Mouse (Mus musculus) layer of hippocampus, adult 8-10 months (tissue): ENCODE measurements at regions not wholly inside any gene's neighbourhood (a gene's known extent, or its start where the extent isn't known, plus 50 kb on each side); places are given as distances from the start of the nearest gene placed in this dataset.

ENCODE experiments used
- DNase-seq, 2 experiments: peaks; one replicate each; pipeline ENCODE4 v3.0.0; 2022; ENCODE audit warnings: low spot score in 2 of 2

GRCm38 (mm10) chr6:51002713-51003112 is 348.5 kb upstream of the Npvf start:
- no peak for DNase-seq

- DNase-seq, result no peak
Measured at GRCm38 (mm10) chr6:51006074-51006591, 351.9 kb upstream of the Npvf start.

DNA sequence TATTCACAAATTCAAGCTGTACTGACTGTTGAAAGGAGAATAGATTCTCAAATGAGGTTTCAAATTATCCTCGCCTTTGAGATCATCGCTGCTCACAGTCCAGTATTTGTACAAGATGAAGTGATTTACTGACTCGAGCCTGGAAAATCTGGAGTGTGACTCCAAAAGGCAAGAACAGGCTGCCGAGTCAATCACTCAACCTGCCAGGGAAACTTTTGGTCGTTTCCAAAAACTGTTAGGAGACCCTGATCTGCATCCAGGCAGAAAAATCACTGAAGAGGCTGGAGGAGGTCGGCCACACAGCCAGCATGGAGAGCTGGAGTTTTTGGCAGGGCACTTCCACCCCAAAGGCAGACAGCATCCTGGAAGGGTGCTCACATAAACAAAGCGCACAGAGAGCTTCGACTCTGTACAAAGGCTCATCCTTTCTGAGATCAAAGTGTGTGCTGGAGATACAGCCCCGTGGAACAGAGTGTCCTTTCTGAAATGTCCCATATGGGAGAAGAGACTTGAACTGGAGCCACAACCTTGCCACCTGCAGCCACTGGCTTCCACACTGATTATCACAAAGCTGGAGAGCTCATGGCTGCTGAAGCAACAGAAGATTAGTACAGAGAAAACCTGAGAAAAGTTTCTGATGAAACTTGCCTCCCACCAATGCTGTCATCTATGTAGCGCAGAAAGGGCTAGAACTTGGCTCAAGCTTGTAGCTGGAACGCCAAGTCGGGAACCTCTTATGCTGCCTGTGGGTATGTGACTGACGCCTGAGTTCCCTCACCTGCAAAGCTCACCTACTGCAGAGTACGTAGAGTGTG is 355.5 kb upstream of the Npvf start:
- no peak for DNase-seq

- DNase-seq, result no peak
Measured at GRCm38 (mm10) chr6:51010536-51010935, 356.3 kb upstream of the Npvf start.

GRCm38 (mm10) chr6:51012086-51012830 is 358.0 kb upstream of the Npvf start:
- DNase-seq, result no peak

GRCm38 (mm10) chr6:51015735-51016134 is 361.5 kb upstream of the Npvf start:
- DNase-seq, result peak; percentile 42 to 47

- no peak for DNase-seq
Measured at GRCm38 (mm10) chr6:51016441-51017070, 362.3 kb upstream of the Npvf start.

GRCm38 (mm10) chr6:51017260-51017999 is 363.2 kb upstream of the Npvf start:
- DNase-seq, result no peak

DNA sequence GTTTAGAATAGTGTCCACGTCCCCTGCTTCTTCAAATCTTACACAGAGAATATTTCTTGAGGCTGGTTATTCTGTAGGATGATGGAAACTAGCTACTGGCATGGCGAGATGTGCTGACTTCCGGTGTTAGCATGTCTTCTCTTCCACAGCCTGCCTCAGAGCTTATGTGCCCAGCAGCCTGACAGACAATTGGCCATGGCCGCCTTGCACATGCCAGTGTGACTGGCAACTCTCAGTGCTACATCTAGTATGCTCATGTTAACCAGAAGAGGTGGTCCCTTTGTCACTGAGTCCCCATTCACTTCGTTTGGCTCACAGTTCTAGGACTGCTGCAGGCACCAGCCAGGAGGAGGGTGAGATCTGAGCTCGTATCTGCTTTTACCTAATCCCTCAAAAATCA is 367.0 kb upstream of the Npvf start:
- no peak for DNase-seq

- no peak for DNase-seq
Measured at GRCm38 (mm10) chr6:51023361-51023760, 369.1 kb upstream of the Npvf start.

- no peak for DNase-seq
Measured at GRCm38 (mm10) chr6:51024756-51025155, 370.5 kb upstream of the Npvf start.

- DNase-seq, result no peak
Measured at GRCm38 (mm10) chr6:51025411-51025810, 371.2 kb upstream of the Npvf start.

GRCm38 (mm10) chr6:51027296-51027695 is 373.1 kb upstream of the Npvf start:
- no peak for DNase-seq

DNA sequence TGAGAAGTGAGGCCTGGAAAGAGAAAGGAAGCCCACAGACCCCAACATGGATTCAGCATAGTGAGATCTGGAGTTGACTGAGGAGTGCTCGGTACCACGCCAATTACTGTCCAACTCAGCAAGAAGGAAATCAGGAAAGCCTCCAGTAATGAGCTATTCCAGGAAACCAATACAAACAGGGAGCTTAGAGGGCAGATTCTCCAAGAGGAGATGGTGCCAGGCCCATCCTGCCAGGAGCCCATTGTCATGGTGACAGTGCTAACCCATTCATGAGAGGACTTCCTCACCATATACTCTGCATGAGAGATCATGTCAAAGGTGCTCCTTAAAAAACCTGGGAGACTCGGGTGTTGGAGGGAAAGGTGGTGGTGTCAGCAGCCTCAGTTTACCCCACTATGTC is 375.3 kb upstream of the Npvf start:
- DNase-seq, result no peak

GRCm38 (mm10) chr6:51029953-51030352 is 375.7 kb upstream of the Npvf start:
- no peak for DNase-seq

- no peak for DNase-seq
Measured at GRCm38 (mm10) chr6:51033835-51034234, 379.6 kb upstream of the Npvf start.

GRCm38 (mm10) chr6:51036074-51036473 is 381.8 kb upstream of the Npvf start:
- no peak for DNase-seq

GRCm38 (mm10) chr6:51036553-51036952 is 382.3 kb upstream of the Npvf start:
- no peak for DNase-seq

- no peak for DNase-seq
Measured at GRCm38 (mm10) chr6:51036956-51037355, 382.7 kb upstream of the Npvf start.

GRCm38 (mm10) chr6:51039486-51040180 is 385.4 kb upstream of the Npvf start:
- no peak for DNase-seq

DNA sequence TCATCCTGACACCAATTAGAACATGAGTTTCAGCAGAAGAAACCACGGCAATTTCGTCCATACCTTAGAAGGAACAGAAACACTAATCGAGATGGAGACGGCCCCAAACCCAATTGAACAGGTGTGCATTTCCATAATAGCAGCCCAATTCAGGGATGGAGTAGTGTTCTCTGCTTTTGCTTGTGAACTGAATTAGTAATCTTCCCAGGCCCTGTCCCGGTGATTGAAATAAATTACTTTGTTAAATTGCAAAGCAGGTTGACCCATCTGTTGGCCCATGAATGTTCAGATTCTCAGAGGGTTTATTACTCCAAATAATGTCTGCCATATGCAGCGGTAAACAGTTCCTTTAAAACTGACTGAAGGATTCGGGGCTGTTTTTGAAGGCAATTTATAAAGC is 388.5 kb upstream of the Nfe2l3 start:
- no peak for DNase-seq
